In the genomic region with DNA sequence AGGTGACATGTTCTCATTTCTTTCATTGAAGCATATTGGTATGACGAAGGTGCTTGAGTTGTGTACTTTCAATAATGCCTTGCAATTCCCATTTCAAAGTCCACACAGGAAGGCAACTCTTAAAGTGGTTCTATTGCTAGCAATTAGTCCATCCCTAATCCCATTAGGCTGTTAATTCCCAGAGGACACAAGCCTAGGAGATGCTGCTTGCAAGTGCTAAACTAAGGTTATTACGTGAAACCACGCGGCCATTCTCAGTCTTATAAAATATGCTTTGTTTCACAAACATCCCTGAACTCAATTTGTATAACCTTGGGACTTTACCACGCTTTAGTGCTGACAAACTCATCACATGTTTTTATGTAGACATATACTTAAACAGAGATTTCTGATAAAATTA, we compare ENCODE assay signal across 23 mouse cellular contexts. TPM values are rescaled to one million over a fixed set of nuclear protein-coding genes. Genes with fewer than 3 reads are reported as not detected.
DNase-seq lines count a peak whose midpoint lies in the region; ATAC-seq lines count a peak whose summit lies in the region.
"Had no signal": no experiment of that assay in that cellular context is flagged by ENCODE, and none has a peak within 500 bp of the region (broad histone marks: within the 10 kb centered on the region; RNA-seq: fewer than 3 reads in every experiment).

No protein-coding gene starts in this region.

- no peaks in the 10 kb centered on the region for H3K36me3 ChIP-seq in kidney, embryonic 16.5 days (ENCODE audit: insufficient read depth, low read length)
- H3K36me3 ChIP-seq in embryonic facial prominence, embryonic 10.5 days (replicated peaks), result no peaks in the 10 kb centered on the region
- H3K36me3 ChIP-seq in limb, embryonic 10.5 days, result no peaks in the 10 kb centered on the region
- H3K36me3 ChIP-seq in liver, embryonic 16.5 days (ENCODE audit: control insufficient read depth, insufficient read depth), result no peaks in the 10 kb centered on the region
- H3K36me3 ChIP-seq: intestine, embryonic 15.5 days; limb, embryonic 15.5 days; midbrain, embryonic 13.5 days had no signal

- WGBS in kidney, embryonic 16.5 days, result 77% methylated on average over 5 of the region's 5 CpGs
- 82% methylated on average over 5 of the region's 5 CpGs for WGBS in embryonic facial prominence, embryonic 10.5 days
- 87% methylated on average over 5 of the region's 5 CpGs for WGBS in limb, embryonic 10.5 days
- WGBS in liver, embryonic 16.5 days (ENCODE audit: insufficient replicate concordance), result 86% methylated on average over 5 of the region's 5 CpGs

- no peak for ATAC-seq in kidney, embryonic 16.5 days (ENCODE audit: low FRiP score, low TSS enrichment)
- no peak for ATAC-seq in liver, embryonic 16.5 days (ENCODE audit: low read depth)
- ATAC-seq: activated CD4-positive, CD25-positive, alpha-beta regulatory T cell, adult 4 months; forebrain, embryonic 16.5 days; intestine, embryonic 15.5 days; midbrain, embryonic 13.5 days had no signal

- peaks cover 13% of the 10 kb centered on the region for H3K4me1 ChIP-seq in kidney, embryonic 16.5 days (ENCODE audit: insufficient read depth, low read length)
- peaks cover 20% of the 10 kb centered on the region for H3K4me1 ChIP-seq in embryonic facial prominence, embryonic 10.5 days
- peaks cover 15% of the 10 kb centered on the region for H3K4me1 ChIP-seq in limb, embryonic 10.5 days
- peaks cover 10% of the 10 kb centered on the region for H3K4me1 ChIP-seq in liver, embryonic 16.5 days (ENCODE audit: control insufficient read depth, low read depth, low read length)
- H3K4me1 ChIP-seq: intestine, embryonic 15.5 days had no signal

- H3K27me3 ChIP-seq in kidney, embryonic 16.5 days (ENCODE audit: insufficient read depth, low read length), result no peaks in the 10 kb centered on the region
- no peaks in the 10 kb centered on the region for H3K27me3 ChIP-seq in embryonic facial prominence, embryonic 10.5 days (replicated peaks; ENCODE audit: low read depth, poor library complexity, severe bottlenecking)
- H3K27me3 ChIP-seq in limb, embryonic 10.5 days (ENCODE audit: low read depth, poor library complexity, severe bottlenecking), result no peaks in the 10 kb centered on the region
- H3K27me3 ChIP-seq in liver, embryonic 16.5 days (ENCODE audit: control insufficient read depth, insufficient read depth, low read depth, low read length), result no peaks in the 10 kb centered on the region
- H3K27me3 ChIP-seq: intestine, embryonic 15.5 days; limb, embryonic 15.5 days; midbrain, embryonic 13.5 days had no signal

- no peak overlapping the region for H3K4me2 ChIP-seq in kidney, embryonic 16.5 days (replicated peaks; ENCODE audit: low read depth, low read length)
- no peak overlapping the region for H3K4me2 ChIP-seq in liver, embryonic 16.5 days (ENCODE audit: low read depth, low read length)
- H3K4me2 ChIP-seq: intestine, embryonic 15.5 days; limb, embryonic 15.5 days; midbrain, embryonic 13.5 days had no signal

- H3K4me3 ChIP-seq in kidney, embryonic 16.5 days (ENCODE audit: low read length), result no peak overlapping the region
- H3K4me3 ChIP-seq in embryonic facial prominence, embryonic 10.5 days, result no peak overlapping the region
- no peak overlapping the region for H3K4me3 ChIP-seq in limb, embryonic 10.5 days
- H3K4me3 ChIP-seq in liver, embryonic 16.5 days (ENCODE audit: low read depth, low read length), result no peak overlapping the region
- H3K4me3 ChIP-seq: intestine, embryonic 15.5 days; layer of hippocampus, adult 2 months; limb, embryonic 15.5 days; midbrain, embryonic 13.5 days had no signal

- 0 out of 2 replicates have a peak overlapping the region, but pooled peaks have one; percentile 11 for H3K9ac ChIP-seq in kidney, embryonic 16.5 days (replicated peaks; ENCODE audit: low read length)
- H3K9ac ChIP-seq in liver, embryonic 16.5 days (ENCODE audit: low read depth, low read length), result no peak overlapping the region
- H3K9ac ChIP-seq: hindbrain, embryonic 14.5 days; intestine, embryonic 15.5 days; limb, embryonic 15.5 days; midbrain, embryonic 13.5 days had no signal

- no peaks in the 10 kb centered on the region for H3K9me3 ChIP-seq in kidney, embryonic 16.5 days (ENCODE audit: low read length)
- no peaks in the 10 kb centered on the region for H3K9me3 ChIP-seq in embryonic facial prominence, embryonic 10.5 days
- no peaks in the 10 kb centered on the region for H3K9me3 ChIP-seq in limb, embryonic 10.5 days (replicated peaks)
- H3K9me3 ChIP-seq in liver, embryonic 16.5 days (replicated peaks; ENCODE audit: control insufficient read depth, low read length), result no peaks in the 10 kb centered on the region
- H3K9me3 ChIP-seq: intestine, embryonic 15.5 days; limb, embryonic 15.5 days; midbrain, embryonic 13.5 days had no signal

- no peak overlapping the region for H3K27ac ChIP-seq in kidney, embryonic 16.5 days (ENCODE audit: low read length)
- peak overlapping the region; percentile 96; the same call in 1 of the 2 replicates for H3K27ac ChIP-seq in embryonic facial prominence, embryonic 10.5 days (replicated peaks)
- peak overlapping the region; percentile 96 for H3K27ac ChIP-seq in limb, embryonic 10.5 days
- 0 out of 2 replicates have a peak overlapping the region, but pooled peaks have one; percentile 12 for H3K27ac ChIP-seq in liver, embryonic 16.5 days (ENCODE audit: low read length)
- H3K27ac ChIP-seq: hindbrain, embryonic 14.5 days; midbrain, embryonic 13.5 days had no signal

- no peak for DNase-seq in kidney, postnatal 25 days
- no peak for DNase-seq in embryonic facial prominence, embryonic 10.5 days (ENCODE audit: low spot score)
- DNase-seq in limb, embryonic 10.5 days (ENCODE audit: low spot score), result no peak
- DNase-seq in right cerebral cortex, postnatal 4 days, result no peak
- no peak for DNase-seq in urinary bladder, postnatal 36 days (ENCODE audit: low spot score in 2 of 2)
- DNase-seq: adrenal gland, postnatal 10 days; cerebellum, adult 18-20 months; gastrocnemius, postnatal 14 days; heart, adult 18-20 months; kidney, adult 8-10 months; kidney, postnatal 14 days; lung, postnatal 10 days; thymus, adult 18-20 months; thymus, postnatal 36 days had no signal

RNA-seq across cellular contexts. Expression of a gene that starts 1.5 kb away (rescaled TPM):
- 25.6 and 28.3 TPM in 2 replicates for polyA plus RNA-seq in kidney, embryonic 16.5 days (2015; fragmentation: Nextera tagmentation; extraction: Ambion mirVana)
- 9.1 and 9.2 TPM in 2 replicates for polyA plus RNA-seq in embryonic facial prominence, embryonic 10.5 days (2016; fragmentation: Nextera tagmentation; extraction: Ambion mirVana)
- 8.6 and 11.8 TPM in 2 replicates for polyA plus RNA-seq in limb, embryonic 10.5 days (2016; fragmentation: Nextera tagmentation; extraction: Ambion mirVana)
- polyA plus RNA-seq in liver, embryonic 16.5 days (2015; fragmentation: Nextera tagmentation; extraction: Ambion mirVana), result 99.6 and 112 TPM in 2 replicates

RNA-seq across cellular contexts. Expression of a gene that starts 8.3 kb away (rescaled TPM):
- 6.8 and 9.7 TPM in 2 replicates for polyA plus RNA-seq in kidney, embryonic 16.5 days (2015; fragmentation: Nextera tagmentation; extraction: Ambion mirVana)
- polyA plus RNA-seq in embryonic facial prominence, embryonic 10.5 days (2016; fragmentation: Nextera tagmentation; extraction: Ambion mirVana), result 8.6 and 10.0 TPM in 2 replicates
- polyA plus RNA-seq in limb, embryonic 10.5 days (2016; fragmentation: Nextera tagmentation; extraction: Ambion mirVana), result 9.6 TPM in 2 replicates
- 4.4 and 7.4 TPM in 2 replicates for polyA plus RNA-seq in liver, embryonic 16.5 days (2015; fragmentation: Nextera tagmentation; extraction: Ambion mirVana)

RNA-seq across cellular contexts. Expression of a gene that starts 9.4 kb away (rescaled TPM):
- polyA plus RNA-seq in kidney, embryonic 16.5 days (2015; fragmentation: Nextera tagmentation; extraction: Ambion mirVana), result 2.1 and 2.5 TPM in 2 replicates
- polyA plus RNA-seq in embryonic facial prominence, embryonic 10.5 days (2016; fragmentation: Nextera tagmentation; extraction: Ambion mirVana), result 1.9 and 2.9 TPM in 2 replicates
- polyA plus RNA-seq in limb, embryonic 10.5 days (2016; fragmentation: Nextera tagmentation; extraction: Ambion mirVana), result 3.5 and 3.7 TPM in 2 replicates
- polyA plus RNA-seq in liver, embryonic 16.5 days (2015; fragmentation: Nextera tagmentation; extraction: Ambion mirVana), result 3.2 and 6.3 TPM in 2 replicates

RNA-seq across cellular contexts. Expression of a gene that starts 13.8 kb away (rescaled TPM):
- polyA plus RNA-seq in kidney, embryonic 16.5 days (2015; fragmentation: Nextera tagmentation; extraction: Ambion mirVana), result 33.6 and 37.8 TPM in 2 replicates
- polyA plus RNA-seq in embryonic facial prominence, embryonic 10.5 days (2016; fragmentation: Nextera tagmentation; extraction: Ambion mirVana), result 39.1 and 43.8 TPM in 2 replicates
- 55.9 and 60.6 TPM in 2 replicates for polyA plus RNA-seq in limb, embryonic 10.5 days (2016; fragmentation: Nextera tagmentation; extraction: Ambion mirVana)
- polyA plus RNA-seq in liver, embryonic 16.5 days (2015; fragmentation: Nextera tagmentation; extraction: Ambion mirVana), result 49.0 and 58.5 TPM in 2 replicates

RNA-seq across cellular contexts. Expression of a gene that starts 15.0 kb away (rescaled TPM):
- polyA plus RNA-seq in kidney, embryonic 16.5 days (2015; fragmentation: Nextera tagmentation; extraction: Ambion mirVana), result 8.8 and 13.2 TPM in 2 replicates
- polyA plus RNA-seq in embryonic facial prominence, embryonic 10.5 days (2016; fragmentation: Nextera tagmentation; extraction: Ambion mirVana), result 9.5 and 10.3 TPM in 2 replicates
- polyA plus RNA-seq in limb, embryonic 10.5 days (2016; fragmentation: Nextera tagmentation; extraction: Ambion mirVana), result 6.3 and 9.7 TPM in 2 replicates
- polyA plus RNA-seq in liver, embryonic 16.5 days (2015; fragmentation: Nextera tagmentation; extraction: Ambion mirVana), result 14.4 TPM in 2 replicates
- polyA plus RNA-seq: activated CD4-positive, CD25-positive, alpha-beta regulatory T cell, adult 4 months had no signal
